Mouse (Mus musculus) G1E (cell line): Measurements from ENCODE around the gene Pyroxd2. TPM values are rescaled to one million over a fixed set of nuclear protein-coding genes. Genes with fewer than 3 reads are reported as not detected.

Experiments used
- ATAC-seq: 2 replicates; pipeline ENCODE4 v1.8.0; 2016; ENCODE audit warnings: mild to moderate bottlenecking; ENCODE audit not compliant: insufficient number of reproducible peaks, poor library complexity, low FRiP score, severe bottlenecking; ENCODE audit errors: extremely low read depth
- DNase-seq: peaks from one replicate; pipeline ENCODE4 v3.0.0; 2012; ENCODE audit warnings: low spot score
- H3K27me3 ChIP-seq: 2 replicates; pipeline ENCODE4 v1.6.1; 2012; ENCODE audit warnings: mild to moderate bottlenecking, low read length, inconsistent platforms; ENCODE audit not compliant: insufficient read depth
- H3K36me3 ChIP-seq: replicated peaks from 2 replicates; pipeline ENCODE3; 2012; ENCODE audit warnings: mild to moderate bottlenecking, inconsistent platforms
- H3K4me1 ChIP-seq: 2 replicates; pipeline ENCODE4 v1.6.1; 2012; ENCODE audit warnings: low read depth, low read length, inconsistent platforms, mixed read lengths; ENCODE audit not compliant: insufficient read depth
- H3K4me3 ChIP-seq: 2 replicates; pipeline ENCODE4 v1.5.1; 2012; ENCODE audit warnings: low read depth, mild to moderate bottlenecking, inconsistent platforms, low read length, moderate library complexity, mixed read lengths
- H3K9me3 ChIP-seq: replicated peaks from 2 replicates; pipeline ENCODE4 v1.6.1; 2012; ENCODE audit warnings: inconsistent platforms
- CTCF ChIP-seq: IDR thresholded peaks from 2 replicates; pipeline ENCODE4 v1.5.1; 2012; ENCODE audit warnings: low read depth, low read length, inconsistent platforms, mixed read lengths
- GATA1 ChIP-seq: IDR thresholded peaks from 2 replicates; pipeline ENCODE4 v1.6.1; 2012; ENCODE audit warnings: borderline replicate concordance, low read length, inconsistent platforms, mixed read lengths
- GATA2 ChIP-seq: IDR thresholded peaks from 2 replicates; pipeline ENCODE4 v1.6.1; 2012; ENCODE audit warnings: low read depth, low read length, inconsistent platforms, borderline replicate concordance
- POLR2AphosphoS5 ChIP-seq: IDR thresholded peaks from 2 replicates; pipeline ENCODE4 v1.6.1; 2012; ENCODE audit warnings: low read depth, low read length, inconsistent platforms; ENCODE audit not compliant: insufficient replicate concordance
- TAL1 ChIP-seq: conservative IDR thresholded peaks from 2 replicates; pipeline ENCODE4 v1.6.1; 2012; ENCODE audit warnings: low read depth, low read length, inconsistent platforms, mixed read lengths
- polyA plus RNA-seq: library from polyadenylated mRNA; stranded (reverse); fragments of >175 nt; gene quantifications from 2 replicates; pipeline ENCODE4 v1.2.3, GENCODE M21; 2012
- total RNA-seq, 2 experiments: library from RNA; stranded (forward) in 1 of 2; stranded (reverse) in 1 of 2; fragments of 200-1000 nt in 1 of 2; fragments of >200 nt in 1 of 2; fragmentation: Nextera tagmentation in 1 of 2; gene quantifications; 2 replicates each; pipeline ENCODE4 v1.2.3; 2014 to 2017

The Pyroxd2 gene
- total and polyA plus RNA-seq, 3 experiments, result 7.6 to 29.8 (median 8.1) TPM

GRCm38 (mm10) chr19:42750196-42750595 is 2.4 kb downstream of the Pyroxd2 start:
- TF ChIP-seq GATA2, result no peak
- no peak for TF ChIP-seq GATA1
- no peak for TF ChIP-seq POLR2AphosphoS5
- no peak for TF ChIP-seq TAL1
- TF ChIP-seq CTCF, result no peak
- H3K36me3 ChIP-seq, result peaks cover 2% of the 10 kb centered on the region
- peaks cover 42% of the 10 kb centered on the region for H3K4me1 ChIP-seq
- peaks cover 5% of the 10 kb centered on the region; the same call in 1 of the 2 replicates for H3K27me3 ChIP-seq
- no peaks in the 10 kb centered on the region for H3K9me3 ChIP-seq
- ATAC-seq, result no peak
- no peak overlapping the region for H3K4me3 ChIP-seq
- DNase-seq, result no peak

GRCm38 (mm10) chr19:42746702-42747101 is 5.9 kb downstream of the Pyroxd2 start:
- H3K36me3 ChIP-seq, result peaks cover 3% of the 10 kb centered on the region
- no peak for TF ChIP-seq TAL1
- TF ChIP-seq GATA1, result no peak
- DNase-seq (no peak), ATAC-seq (no peak)
- H3K27me3 ChIP-seq, result peaks cover 13% of the 10 kb centered on the region; the same call in 1 of the 2 replicates
- H3K9me3 ChIP-seq, result no peaks in the 10 kb centered on the region
- H3K4me3 ChIP-seq, result no peak overlapping the region
- peaks cover 17% of the 10 kb centered on the region for H3K4me1 ChIP-seq

DNA sequence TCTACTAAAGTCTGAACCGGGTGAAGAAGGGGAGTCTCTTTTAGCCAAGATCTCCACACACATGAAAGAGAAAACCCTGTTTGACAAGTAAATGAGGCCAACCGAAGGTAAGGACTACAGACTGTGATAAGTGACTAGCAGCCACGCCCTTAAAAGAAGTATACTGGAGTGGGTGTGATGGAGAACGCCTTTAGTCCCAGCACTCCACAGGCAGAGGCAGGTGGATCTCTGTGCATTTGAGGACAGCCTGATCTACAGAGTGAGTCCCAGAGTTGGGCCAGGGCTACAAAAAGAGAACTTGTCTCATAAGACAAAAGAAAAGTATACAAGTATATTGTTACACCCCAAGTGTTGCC is 6.7 kb downstream of the Pyroxd2 start:
- H3K27me3 ChIP-seq, result peaks cover 13% of the 10 kb centered on the region; the same call in 1 of the 2 replicates
- H3K4me1 ChIP-seq, result peaks cover 14% of the 10 kb centered on the region
- H3K9me3 ChIP-seq, result no peaks in the 10 kb centered on the region
- peaks cover 3% of the 10 kb centered on the region for H3K36me3 ChIP-seq
- DNase-seq, result no peak
- TF ChIP-seq CTCF (no peak), TAL1 (no peak), GATA2 (no peak), GATA1 (no peak), POLR2AphosphoS5 (no peak)
- no peak for ATAC-seq
- no peak overlapping the region for H3K4me3 ChIP-seq

DNA sequence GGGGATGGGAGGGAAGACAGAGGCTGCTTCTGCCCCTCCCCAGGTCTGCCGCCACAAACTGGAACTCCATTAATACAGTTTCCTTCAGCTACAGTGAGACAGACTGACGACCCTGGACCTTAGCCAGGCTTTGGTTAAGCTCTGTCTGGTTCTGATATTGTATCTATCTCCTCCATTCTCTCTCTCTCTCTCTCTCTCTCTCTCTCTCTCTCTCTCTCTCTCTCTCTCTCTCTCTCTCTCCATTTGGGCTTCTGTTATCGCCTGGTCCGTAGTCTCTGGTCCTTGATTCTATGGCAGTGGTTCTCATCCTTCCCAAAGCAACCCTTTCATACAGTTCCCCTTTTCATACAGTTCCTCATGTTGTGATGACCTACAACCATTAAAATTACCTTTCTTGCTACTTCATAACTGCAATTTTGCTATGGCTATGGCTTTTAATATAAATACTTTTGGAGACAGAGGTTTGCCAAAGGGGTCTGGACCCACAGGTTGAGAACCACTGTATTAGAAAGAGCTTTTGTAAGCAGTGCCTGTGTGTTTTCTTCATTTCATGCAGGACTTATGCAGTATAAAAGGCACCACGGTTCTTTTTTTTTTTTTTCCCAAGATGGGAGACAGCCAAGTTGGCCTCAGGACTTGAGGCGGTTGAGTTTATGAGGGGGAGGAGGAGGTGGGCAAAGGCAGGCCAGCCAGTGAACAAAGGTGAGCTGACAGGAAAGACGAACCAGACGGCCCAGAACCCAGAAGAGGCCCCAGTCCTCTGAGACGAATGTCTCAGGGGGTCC is 7.3 kb downstream of the Pyroxd2 start:
- TF ChIP-seq GATA1, result no peak
- TF ChIP-seq TAL1, result no peak
- no peak for TF ChIP-seq CTCF
- no peak for TF ChIP-seq POLR2AphosphoS5
- no peak for TF ChIP-seq GATA2
- H3K27me3 ChIP-seq, result peaks cover 13% of the 10 kb centered on the region; the same call in 1 of the 2 replicates
- no peak overlapping the region for H3K4me3 ChIP-seq
- ATAC-seq (no peak), DNase-seq (no peak)
- H3K4me1 ChIP-seq, result peaks cover 15% of the 10 kb centered on the region
- peaks cover 5% of the 10 kb centered on the region for H3K36me3 ChIP-seq
- H3K9me3 ChIP-seq, result no peaks in the 10 kb centered on the region

DNA sequence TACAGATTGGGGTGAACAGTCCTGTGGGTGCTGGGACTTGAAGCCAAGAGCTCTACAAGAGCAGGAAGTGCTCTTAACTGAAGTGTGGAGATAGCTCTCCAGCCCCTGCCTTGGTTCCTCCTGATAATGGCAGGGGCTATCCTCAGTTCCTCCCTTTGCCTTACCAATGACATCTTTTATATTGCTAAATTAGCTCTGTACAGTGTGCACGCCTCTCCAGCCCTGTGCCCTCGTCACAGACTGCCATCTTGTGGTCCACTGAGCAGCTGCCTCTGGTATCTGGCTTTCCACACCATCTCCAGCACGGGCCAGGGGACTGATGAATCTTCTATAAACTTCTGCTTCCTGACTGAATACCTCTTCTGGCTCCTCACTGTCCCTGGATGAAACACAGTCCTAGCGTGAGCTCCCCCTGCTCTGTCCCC is 8.4 kb downstream of the Pyroxd2 start:
- Histone ChIP-seq H3K4me3 (no peak overlapping the region), H3K36me3 (peaks cover 6% of the 10 kb centered on the region), H3K9me3 (no peaks in the 10 kb centered on the region), H3K27me3 (peaks cover 13% of the 10 kb centered on the region; the same call in 1 of the 2 replicates), H3K4me1 (peaks cover 13% of the 10 kb centered on the region)
- TF ChIP-seq POLR2AphosphoS5, result no peak
- TF ChIP-seq TAL1, result no peak
- no peak for TF ChIP-seq GATA1
- no peak for TF ChIP-seq GATA2
- no peak for TF ChIP-seq CTCF
- ATAC-seq (no peak), DNase-seq (no peak)

DNA sequence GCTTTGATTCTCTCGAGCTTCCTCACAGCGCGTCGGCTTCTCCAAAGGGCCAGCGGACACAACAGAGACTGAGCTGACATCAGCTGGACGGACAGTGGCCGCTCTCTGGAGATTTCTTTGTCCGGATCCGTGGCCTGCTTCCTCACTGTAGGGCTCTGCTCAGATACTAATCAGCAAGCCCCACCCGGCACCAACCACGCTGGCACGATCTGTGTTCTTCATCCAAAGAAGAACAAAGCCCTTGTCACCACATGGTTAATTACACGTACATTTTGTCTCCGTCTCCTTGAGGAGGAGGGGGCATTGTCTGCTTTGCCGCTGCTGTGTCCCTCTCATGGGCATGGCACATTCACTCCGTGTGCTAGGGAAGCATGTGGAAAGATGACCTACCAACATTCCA is 9.3 kb downstream of the Pyroxd2 start:
- Histone ChIP-seq H3K36me3 (peaks cover 6% of the 10 kb centered on the region), H3K9me3 (no peaks in the 10 kb centered on the region), H3K4me1 (peaks cover 13% of the 10 kb centered on the region), H3K4me3 (no peak overlapping the region), H3K27me3 (peaks cover 13% of the 10 kb centered on the region; the same call in 1 of the 2 replicates)
- ATAC-seq (no peak), DNase-seq (no peak)
- TF ChIP-seq GATA2 (no peak), GATA1 (no peak), CTCF (no peak), POLR2AphosphoS5 (no peak), TAL1 (no peak)

DNA sequence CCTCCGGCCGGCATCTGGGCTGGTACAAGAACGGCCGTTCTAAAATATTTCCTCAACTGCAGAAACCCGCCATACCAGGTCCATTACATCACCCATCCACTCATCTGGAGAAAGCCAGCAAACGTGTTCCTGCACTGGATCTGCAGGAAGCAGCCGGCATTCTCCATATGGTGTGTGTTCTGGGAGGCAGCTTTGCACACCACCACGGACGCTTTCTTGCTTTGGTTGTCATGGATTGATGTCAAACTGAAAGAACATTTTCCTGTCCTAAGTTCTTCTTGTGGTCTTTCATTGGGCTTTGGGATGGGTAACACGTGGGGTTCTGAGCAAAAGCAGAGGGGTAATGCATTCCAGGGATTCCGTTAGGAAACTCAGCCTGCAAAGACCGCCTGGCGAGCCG is 10.7 kb downstream of the Pyroxd2 start:
- Histone ChIP-seq H3K4me1 (peaks cover 13% of the 10 kb centered on the region), H3K4me3 (no peak overlapping the region), H3K36me3 (peaks cover 6% of the 10 kb centered on the region), H3K27me3 (0 out of 2 replicates have a peak, but pooled peaks cover 8% of the 10 kb centered on the region), H3K9me3 (no peaks in the 10 kb centered on the region)
- TF ChIP-seq CTCF (no peak), GATA2 (no peak), POLR2AphosphoS5 (no peak), GATA1 (no peak), TAL1 (no peak)
- ATAC-seq (no peak), DNase-seq (no peak)
